Mouse (Mus musculus) midbrain, embryonic 16.5 days (tissue): Measurements from ENCODE around the gene Fbxl15. TPM values are rescaled to one million over a fixed set of nuclear protein-coding genes. Genes with fewer than 3 reads are reported as not detected.
A peak's percentile ranks its signal among the peaks of the same experiment; 100 is the strongest.

ENCODE experiments used
- ATAC-seq: fragments of 200-750 bp; cut with Nextera tagmentation; 2 replicates; pipeline ENCODE4 v1.8.0; 2017; ENCODE audit warnings: moderate TSS enrichment
- H3K27ac ChIP-seq: fragments of 300-500 bp; sonication (generic); 2 replicates; pipeline ENCODE4 v1.5.1; 2014; ENCODE audit warnings: mild to moderate bottlenecking, low read length, mixed read lengths
- H3K27me3 ChIP-seq: fragments of 300-500 bp; sonication (generic); 2 replicates; pipeline ENCODE4 v1.6.1; 2014; ENCODE audit warnings: low read depth, low read length, mixed read lengths; ENCODE audit not compliant: control insufficient read depth, insufficient read depth
- H3K36me3 ChIP-seq: fragments of 300-500 bp; sonication (generic); 2 replicates; pipeline ENCODE4 v1.6.1; 2014; ENCODE audit warnings: mild to moderate bottlenecking, low read length, moderate library complexity, mixed read lengths; ENCODE audit not compliant: control insufficient read depth, insufficient read depth
- H3K4me1 ChIP-seq: fragments of 300-500 bp; sonication (generic); 2 replicates; pipeline ENCODE4 v1.6.1; 2014; ENCODE audit warnings: mild to moderate bottlenecking, low read length, mixed read lengths; ENCODE audit not compliant: control insufficient read depth, insufficient read depth
- H3K4me2 ChIP-seq: fragments of 300-500 bp; sonication (generic); 2 replicates; pipeline ENCODE4 v1.6.1; 2014; ENCODE audit warnings: mild to moderate bottlenecking, low read length, mixed read lengths
- H3K4me3 ChIP-seq: fragments of 300-500 bp; sonication (generic); 2 replicates; pipeline ENCODE4 v1.5.1; 2014; ENCODE audit warnings: low read depth, mild to moderate bottlenecking, low read length, moderate library complexity, mixed read lengths
- H3K9ac ChIP-seq: fragments of 300-500 bp; sonication (generic); 2 replicates; pipeline ENCODE4 v1.6.1; 2014; ENCODE audit warnings: low read depth, low read length, mixed read lengths
- H3K9me3 ChIP-seq: fragments of 300-500 bp; sonication (generic); replicated peaks from 2 replicates; pipeline ENCODE4 v1.6.1; 2014; ENCODE audit warnings: mild to moderate bottlenecking, low read length, mixed read lengths; ENCODE audit not compliant: control insufficient read depth, poor library complexity, severe bottlenecking
- WGBS: fragments of 180-500 bp; shearing (Covaris S2); extraction: QIAGEN DNeasy Blood & Tissue Kit; methylation state at CpG from one replicate; pipeline ENCODE4 v1.1.7; 2014; 5-methylcytosine and 5-hydroxymethylcytosine counted together
- microRNA counts: library from miRNA; unstranded; fragments of <30 nt; microRNA quantifications from one replicate; lab custom pipeline; 2016
- microRNA-seq: library from miRNA; unstranded; fragments of <30 nt; microRNA quantifications from one replicate; pipeline ENCODE4, GENCODE M21; 2017
- polyA plus RNA-seq: library from polyadenylated mRNA; unstranded; fragments of >200 nt; fragmentation: Nextera tagmentation; extraction: Ambion mirVana; gene quantifications from 2 replicates; pipeline ENCODE4 v1.2.1, GENCODE M21; 2015

Fbxl15 gene
- polyA plus RNA-seq, 1 experiment from 2014 or later: 51.3 TPM

- WGBS: 88% methylated on average over 23 of the region's 23 CpGs
- H3K27ac ChIP-seq: no peak overlapping the region
- no peak overlapping the region for H3K4me2 ChIP-seq
- no peak for ATAC-seq
- no peak overlapping the region for H3K4me3 ChIP-seq
- no peaks in the 10 kb centered on the region for H3K36me3 ChIP-seq
- no peaks in the 10 kb centered on the region for H3K27me3 ChIP-seq
- no peaks in the 10 kb centered on the region for H3K9me3 ChIP-seq
- no peaks in the 10 kb centered on the region for H3K4me1 ChIP-seq
- no peak overlapping the region for H3K9ac ChIP-seq
Observed at GRCm38 (mm10) chr19:46367798-46368590, 40.0 kb downstream of the Fbxl15 start.

- Histone ChIP-seq H3K4me3 (no peak overlapping the region), H3K9me3 (no peaks in the 10 kb centered on the region), H3K4me2 (no peak overlapping the region), H3K27ac (no peak overlapping the region), H3K36me3 (no peaks in the 10 kb centered on the region), H3K4me1 (no peaks in the 10 kb centered on the region), H3K27me3 (no peaks in the 10 kb centered on the region), H3K9ac (no peak overlapping the region)
- WGBS: 23% methylated on average over 4 of the region's 4 CpGs
- no peak for ATAC-seq
Observed at GRCm38 (mm10) chr19:46369204-46369603, 41.2 kb downstream of the Fbxl15 start.

GRCm38 (mm10) chr19:46374477-46375088 is 46.6 kb downstream of the Fbxl15 start:
- 0 out of 2 replicates have a peak, but pooled peaks have one; percentile 32 for ATAC-seq
- peaks cover 27% of the 10 kb centered on the region for H3K36me3 ChIP-seq
- H3K4me2 ChIP-seq: no peak overlapping the region
- no peaks in the 10 kb centered on the region for H3K4me1 ChIP-seq
- no peaks in the 10 kb centered on the region for H3K27me3 ChIP-seq
- H3K27ac ChIP-seq: peak overlapping the region; percentile 56; the same call in 1 of the 2 replicates
- WGBS: 46% methylated on average over 21 of the region's 21 CpGs
- H3K4me3 ChIP-seq: no peak overlapping the region
- no peak overlapping the region for H3K9ac ChIP-seq
- no peaks in the 10 kb centered on the region for H3K9me3 ChIP-seq

DNA sequence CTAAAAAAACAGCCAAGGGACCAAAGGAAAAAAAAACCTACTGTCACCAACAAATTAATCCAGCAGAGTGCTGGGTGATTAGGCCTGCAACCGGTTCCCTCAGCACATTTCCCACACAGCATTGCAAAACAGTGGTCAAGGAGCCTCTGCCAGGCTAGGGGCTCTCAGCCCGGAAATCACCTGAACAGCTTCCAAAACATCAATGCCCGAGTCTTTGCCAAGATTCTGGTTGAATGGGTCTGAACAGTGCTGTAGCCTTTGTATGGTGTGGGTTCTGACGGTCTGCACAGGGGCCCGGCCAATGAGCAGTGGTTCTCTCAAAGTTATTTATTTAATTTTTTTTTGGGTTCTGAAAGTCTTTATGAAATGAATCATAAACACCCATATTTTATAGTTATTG is 47.5 kb downstream of the Fbxl15 start:
- no peak overlapping the region for H3K9ac ChIP-seq
- no peak; the same call in 1 of the 2 replicates for ATAC-seq
- no peak overlapping the region; the same call in 1 of the 2 replicates for H3K27ac ChIP-seq
- no peak overlapping the region for H3K4me2 ChIP-seq
- H3K36me3 ChIP-seq: peaks cover 36% of the 10 kb centered on the region
- WGBS: 50% methylated on average over 5 of the region's 5 CpGs
- H3K27me3 ChIP-seq: no peaks in the 10 kb centered on the region
- no peaks in the 10 kb centered on the region for H3K9me3 ChIP-seq
- no peaks in the 10 kb centered on the region for H3K4me1 ChIP-seq
- no peak overlapping the region for H3K4me3 ChIP-seq

GRCm38 (mm10) chr19:46375891-46376290 is 47.9 kb downstream of the Fbxl15 start:
- no peak for ATAC-seq
- Histone ChIP-seq H3K9ac (no peak overlapping the region), H3K4me2 (no peak overlapping the region), H3K36me3 (peaks cover 40% of the 10 kb centered on the region), H3K9me3 (no peaks in the 10 kb centered on the region), H3K27ac (no peak overlapping the region), H3K27me3 (no peaks in the 10 kb centered on the region), H3K4me3 (no peak overlapping the region), H3K4me1 (no peaks in the 10 kb centered on the region)
- 63% methylated on average over 4 of the region's 4 CpGs for WGBS

MicroRNAs within 50 kb of the gene (microRNA counts, 519-probe panel; counts per million panel counts)
- 1,966 counts per million, percentile 46 among the panel's probes with 10 or more counts for microRNA mmu-miR-146b (lab: Ali Mortazavi, UCI)

Small RNA genes within 50 kb of the gene (microRNA-seq; reads per million reads assigned to microRNA genes)
- gene Mir146b: 2.8 reads per million, percentile 12 among the genes with 10 or more reads in this experiment

Other genes starting within 250 kb of the Fbxl15 start
- 0.15 and 0.17 TPM in 2 replicates for gene Elovl3, start 196.3 kb upstream of the Fbxl15 start, polyA plus RNA-seq
- gene Pitx3, start 179.9 kb upstream of the Fbxl15 start, polyA plus RNA-seq: 1.6 and 2.0 TPM in 2 replicates
- 62.8 and 66.9 TPM in 2 replicates for gene Gbf1, start 175.7 kb upstream of the Fbxl15 start, polyA plus RNA-seq
- 1.3 and 1.5 TPM in 2 replicates for gene Nfkb2, start 23.9 kb upstream of the Fbxl15 start, polyA plus RNA-seq
- 129 and 146 TPM in 2 replicates for gene Psd, start 1.0 kb upstream of the Fbxl15 start, polyA plus RNA-seq
- gene Cuedc2, start 10.5 kb downstream of the Fbxl15 start, polyA plus RNA-seq: 313 and 332 TPM in 2 replicates
- gene Mfsd13a, start 12.9 kb downstream of the Fbxl15 start, polyA plus RNA-seq: 10.7 and 11.8 TPM in 2 replicates
- gene 2310034G01Rik, start 22.1 kb downstream of the Fbxl15 start, polyA plus RNA-seq: 1.4 and 2.7 TPM in 2 replicates
- 378 and 383 TPM in 2 replicates for gene Actr1a, start 67.6 kb downstream of the Fbxl15 start, polyA plus RNA-seq
- gene Sufu, start 68.7 kb downstream of the Fbxl15 start, polyA plus RNA-seq: 19.0 and 22.5 TPM in 2 replicates
- gene Trim8, start 173.5 kb downstream of the Fbxl15 start, polyA plus RNA-seq: 25.9 and 26.8 TPM in 2 replicates
- 213 and 226 TPM in 2 replicates for gene Arl3, start 245.0 kb downstream of the Fbxl15 start, polyA plus RNA-seq
- gene Sfxn2, start 245.2 kb downstream of the Fbxl15 start, polyA plus RNA-seq: 9.7 and 12.8 TPM in 2 replicates